Mouse (Mus musculus): ENCODE measurements around the gene Stom.

GRCm38 (mm10) chr2:35385441-35385871 lies 48.7 kb upstream of the Stom start:
- TF ChIP-seq CTCF (IDR thresholded peaks at IDR 0.05) (no peak), POLR2A (IDR thresholded peaks at IDR 0.05; ENCODE audit: insufficient read depth, low read depth, low read length) (no peak)
